Mouse (Mus musculus) G1E (cell line): ENCODE measurements around the gene Aldh9a1. TPM values are rescaled to one million over a fixed set of nuclear protein-coding genes. Genes with fewer than 3 reads are reported as not detected.

Source experiments
- ATAC-seq: 2 replicates; pipeline ENCODE4 v1.8.0; 2016; ENCODE audit warnings: mild to moderate bottlenecking; ENCODE audit not compliant: insufficient number of reproducible peaks, poor library complexity, low FRiP score, severe bottlenecking; ENCODE audit errors: extremely low read depth
- DNase-seq: peaks from one replicate; pipeline ENCODE4 v3.0.0; 2012; ENCODE audit warnings: low spot score
- H3K27me3 ChIP-seq: 2 replicates; pipeline ENCODE4 v1.6.1; 2012; ENCODE audit warnings: mild to moderate bottlenecking, low read length, inconsistent platforms; ENCODE audit not compliant: insufficient read depth
- H3K36me3 ChIP-seq: replicated peaks from 2 replicates; pipeline ENCODE3; 2012; ENCODE audit warnings: mild to moderate bottlenecking, inconsistent platforms
- H3K4me1 ChIP-seq: 2 replicates; pipeline ENCODE4 v1.6.1; 2012; ENCODE audit warnings: low read depth, low read length, inconsistent platforms, mixed read lengths; ENCODE audit not compliant: insufficient read depth
- H3K4me3 ChIP-seq: 2 replicates; pipeline ENCODE4 v1.5.1; 2012; ENCODE audit warnings: low read depth, mild to moderate bottlenecking, inconsistent platforms, low read length, moderate library complexity, mixed read lengths
- H3K9me3 ChIP-seq: replicated peaks from 2 replicates; pipeline ENCODE4 v1.6.1; 2012; ENCODE audit warnings: inconsistent platforms
- CTCF ChIP-seq: IDR thresholded peaks from 2 replicates; pipeline ENCODE4 v1.5.1; 2012; ENCODE audit warnings: low read depth, low read length, inconsistent platforms, mixed read lengths
- GATA1 ChIP-seq: IDR thresholded peaks from 2 replicates; pipeline ENCODE4 v1.6.1; 2012; ENCODE audit warnings: borderline replicate concordance, low read length, inconsistent platforms, mixed read lengths
- GATA2 ChIP-seq: IDR thresholded peaks from 2 replicates; pipeline ENCODE4 v1.6.1; 2012; ENCODE audit warnings: low read depth, low read length, inconsistent platforms, borderline replicate concordance
- POLR2AphosphoS5 ChIP-seq: IDR thresholded peaks from 2 replicates; pipeline ENCODE4 v1.6.1; 2012; ENCODE audit warnings: low read depth, low read length, inconsistent platforms; ENCODE audit not compliant: insufficient replicate concordance
- TAL1 ChIP-seq: conservative IDR thresholded peaks from 2 replicates; pipeline ENCODE4 v1.6.1; 2012; ENCODE audit warnings: low read depth, low read length, inconsistent platforms, mixed read lengths
- polyA plus RNA-seq: library from polyadenylated mRNA; stranded (reverse); fragments of >175 nt; gene quantifications from 2 replicates; pipeline ENCODE4 v1.2.3, GENCODE M21; 2012
- total RNA-seq, 2 experiments: library from RNA; stranded (forward) in 1 of 2; stranded (reverse) in 1 of 2; fragments of 200-1000 nt in 1 of 2; fragments of >200 nt in 1 of 2; fragmentation: Nextera tagmentation in 1 of 2; gene quantifications; 2 replicates each; pipeline ENCODE4 v1.2.3; 2014 to 2017

Gene Aldh9a1
- total and polyA plus RNA-seq, 3 experiments = 26.4 to 40.0 (median 36.0) TPM

- DNase-seq = no peak
- Histone ChIP-seq H3K36me3 (peaks cover 28% of the 10 kb centered on the region), H3K4me1 (peaks cover 8% of the 10 kb centered on the region), H3K27me3 (no peaks in the 10 kb centered on the region), H3K9me3 (no peaks in the 10 kb centered on the region), H3K4me3 (no peak overlapping the region)
- no peak for ATAC-seq
- TF ChIP-seq CTCF (no peak), GATA2 (no peak), POLR2AphosphoS5 (no peak), GATA1 (no peak)
Measured at GRCm38 (mm10) chr1:167374942-167375341, 25.2 kb downstream of the Aldh9a1 start.

GRCm38 (mm10) chr1:167378019-167378418 lies 28.2 kb downstream of the Aldh9a1 start:
- Histone ChIP-seq H3K4me3 (no peak overlapping the region), H3K4me1 (peaks cover 21% of the 10 kb centered on the region), H3K36me3 (peaks cover 19% of the 10 kb centered on the region), H3K9me3 (no peaks in the 10 kb centered on the region), H3K27me3 (no peaks in the 10 kb centered on the region)
- DNase-seq (no peak), ATAC-seq (no peak)
- TF ChIP-seq CTCF (no peak), TAL1 (no peak), GATA2 (no peak)

GRCm38 (mm10) chr1:167379751-167380150 lies 30.0 kb downstream of the Aldh9a1 start:
- peaks cover 39% of the 10 kb centered on the region for H3K4me1 ChIP-seq
- no peaks in the 10 kb centered on the region for H3K9me3 ChIP-seq
- H3K4me3 ChIP-seq = no peak overlapping the region
- ATAC-seq (no peak), DNase-seq (no peak)
- no peaks in the 10 kb centered on the region for H3K27me3 ChIP-seq
- peaks cover 10% of the 10 kb centered on the region for H3K36me3 ChIP-seq
- TF ChIP-seq GATA2 (no peak), TAL1 (no peak), CTCF (no peak), GATA1 (no peak)

GRCm38 (mm10) chr1:167380223-167380622 lies 30.4 kb downstream of the Aldh9a1 start:
- no peak for TF ChIP-seq TAL1
- no peak for TF ChIP-seq GATA2
- no peak for TF ChIP-seq CTCF
- no peak for TF ChIP-seq GATA1
- no peak for TF ChIP-seq POLR2AphosphoS5
- peaks cover 10% of the 10 kb centered on the region for H3K36me3 ChIP-seq
- ATAC-seq (no peak), DNase-seq (no peak)
- H3K4me3 ChIP-seq = no peak overlapping the region
- H3K9me3 ChIP-seq = no peaks in the 10 kb centered on the region
- no peaks in the 10 kb centered on the region for H3K27me3 ChIP-seq
- peaks cover 43% of the 10 kb centered on the region for H3K4me1 ChIP-seq

- TF ChIP-seq GATA2 (no peak), POLR2AphosphoS5 (no peak), GATA1 (no peak), CTCF (no peak), TAL1 (no peak)
- Histone ChIP-seq H3K4me1 (peaks cover 50% of the 10 kb centered on the region), H3K4me3 (no peak overlapping the region), H3K27me3 (no peaks in the 10 kb centered on the region), H3K9me3 (no peaks in the 10 kb centered on the region), H3K36me3 (peaks cover 5% of the 10 kb centered on the region)
- no peak for DNase-seq
- ATAC-seq = no peak
Measured at GRCm38 (mm10) chr1:167381050-167382015, 31.5 kb downstream of the Aldh9a1 start.

GRCm38 (mm10) chr1:167382316-167382715 lies 32.5 kb downstream of the Aldh9a1 start:
- no peak for TF ChIP-seq CTCF
- TF ChIP-seq GATA2 = no peak
- TF ChIP-seq GATA1 = no peak
- TF ChIP-seq TAL1 = no peak
- TF ChIP-seq POLR2AphosphoS5 = no peak
- Histone ChIP-seq H3K36me3 (no peaks in the 10 kb centered on the region), H3K4me1 (peaks cover 58% of the 10 kb centered on the region), H3K27me3 (no peaks in the 10 kb centered on the region), H3K4me3 (no peak overlapping the region; the same call in 1 of the 2 replicates), H3K9me3 (no peaks in the 10 kb centered on the region)
- DNase-seq (no peak), ATAC-seq (no peak)
